Mouse (Mus musculus) ovary, adult 2 months (tissue): ENCODE data around the gene 4930433I11Rik. TPM values are rescaled to one million over a fixed set of nuclear protein-coding genes. Genes with fewer than 3 reads are reported as not detected.

Experiments
- polyA plus RNA-seq: library from polyadenylated mRNA; depleted of rRNA; stranded (reverse); fragments of >200 nt; gene quantifications from 2 replicates; pipeline ENCODE4 v1.2.3, GENCODE M21; 2012; rRNA removed

4930433I11Rik gene
- polyA plus RNA-seq, result not detected in 2 replicates

GRCm38 (mm10) chr7:40987243-40987642 lies at the start of gene 4930433I11Rik:
TSS of gene 4930433I11Rik (plus strand) at chr7:40987543.

GRCm38 (mm10) chr7:41032419-41032818 lies 45.1 kb downstream of the 4930433I11Rik start, which contains the start of gene Gm4884:
TSS of gene Gm4884 (plus strand) at chr7:41032719.

Other genes with a start within 250 kb of the 4930433I11Rik start
- gene Vstm2b, start 89.2 kb upstream of the 4930433I11Rik start, polyA plus RNA-seq, result 47.2 and 48.3 TPM in 2 replicates
- gene Gm4884, start 45.2 kb downstream of the 4930433I11Rik start, polyA plus RNA-seq, result not detected in 2 replicates
- not detected in 2 replicates for gene Gm5592, start 166.3 kb downstream of the 4930433I11Rik start, polyA plus RNA-seq